Mouse (Mus musculus): ENCODE data around the gene Wnt6. TPM values are rescaled to one million over a fixed set of nuclear protein-coding genes. Genes with fewer than 3 reads are reported as not detected.
A peak's percentile ranks its signal among the peaks of the same experiment; 100 is the strongest.

Wnt6 gene
- polyA plus RNA-seq, 1 experiment = 2.2 TPM

DNA sequence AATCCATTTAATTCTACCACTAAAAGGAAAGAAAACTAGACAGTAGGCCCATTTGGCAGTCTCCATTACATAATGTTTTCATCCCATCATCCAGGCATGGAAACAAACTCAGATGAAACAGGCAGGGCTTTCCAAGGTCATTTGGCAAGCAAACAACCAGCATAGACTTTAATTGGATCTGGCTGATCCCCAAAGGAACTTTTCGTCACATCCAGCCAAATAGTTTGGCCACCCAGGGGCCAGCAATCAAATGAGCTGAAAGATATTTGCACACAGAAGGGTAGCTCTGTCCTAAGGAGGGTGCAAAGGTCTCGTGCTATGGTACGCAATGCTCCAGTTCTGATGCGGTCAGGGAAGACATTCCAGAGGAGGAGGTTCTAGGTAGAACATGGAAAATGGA, 21.0 kb upstream of the Wnt6 start:
- TF ChIP-seq CTCF (IDR thresholded peaks at IDR 0.05; ENCODE audit: extremely low read depth, insufficient read depth, low read length) = no peak
- TF ChIP-seq POLR2A (IDR thresholded peaks at IDR 0.05; ENCODE audit: extremely low read depth, insufficient read depth, low read length) = no peak
- Histone ChIP-seq H3K27ac (ENCODE audit: insufficient read depth, low read length) (no peak overlapping the region), H3K4me3 (ENCODE audit: insufficient read depth, low read length) (no peak overlapping the region), H3K4me1 (ENCODE audit: control insufficient read depth, insufficient read depth, low read length) (no peaks in the 10 kb centered on the region)

DNA sequence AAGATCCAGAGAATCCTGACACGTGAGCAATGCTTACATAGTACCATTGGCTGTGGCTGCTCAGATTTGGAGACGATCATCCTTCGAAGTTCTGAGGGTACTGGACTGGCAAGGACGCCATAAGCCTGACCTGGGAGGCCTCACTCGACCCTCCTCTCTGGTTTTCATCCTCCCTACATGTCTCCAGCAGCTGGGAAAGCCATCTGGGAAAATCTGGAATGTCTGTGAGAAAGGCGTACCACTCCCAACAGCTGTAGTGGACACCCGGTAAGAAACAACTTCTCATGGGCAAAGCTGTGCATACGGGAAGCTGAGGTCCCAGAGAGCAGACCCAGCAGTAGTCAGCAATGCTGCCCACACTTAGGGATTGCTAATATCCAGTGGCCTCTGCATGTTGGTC, 19.5 kb upstream of the Wnt6 start:
- no peak for TF ChIP-seq CTCF (IDR thresholded peaks at IDR 0.05; ENCODE audit: extremely low read depth, insufficient read depth, low read length)
- no peak for TF ChIP-seq POLR2A (IDR thresholded peaks at IDR 0.05; ENCODE audit: extremely low read depth, insufficient read depth, low read length)
- Histone ChIP-seq H3K27ac (ENCODE audit: insufficient read depth, low read length) (no peak overlapping the region), H3K4me3 (ENCODE audit: insufficient read depth, low read length) (no peak overlapping the region)

GRCm38 (mm10) chr1:74752833-74753232, 18.9 kb upstream of the Wnt6 start:
- TF ChIP-seq POLR2A (IDR thresholded peaks at IDR 0.05; ENCODE audit: extremely low read depth, insufficient read depth, low read length) (no peak), CTCF (IDR thresholded peaks at IDR 0.05; ENCODE audit: extremely low read depth, insufficient read depth, low read length) (no peak)
- H3K27ac ChIP-seq (ENCODE audit: insufficient read depth, low read length) = no peak overlapping the region
- H3K4me3 ChIP-seq (ENCODE audit: insufficient read depth, low read length) = no peak overlapping the region
- H3K4me1 ChIP-seq (ENCODE audit: control insufficient read depth, insufficient read depth, low read length) = no peaks in the 10 kb centered on the region

More for the DNA sequence above, 19.5 kb upstream of the Wnt6 start:
- H3K4me1 ChIP-seq (ENCODE audit: control insufficient read depth, insufficient read depth, low read length) = no peaks in the 10 kb centered on the region

GRCm38 (mm10) chr1:74753266-74753974, 18.3 kb upstream of the Wnt6 start:
- TF ChIP-seq CTCF (IDR thresholded peaks at IDR 0.05; ENCODE audit: extremely low read depth, insufficient read depth, low read length) (no peak), POLR2A (IDR thresholded peaks at IDR 0.05; ENCODE audit: extremely low read depth, insufficient read depth, low read length) (no peak)
- Histone ChIP-seq H3K4me1 (ENCODE audit: control insufficient read depth, insufficient read depth, low read length) (no peaks in the 10 kb centered on the region), H3K27ac (ENCODE audit: insufficient read depth, low read length) (no peak overlapping the region), H3K4me3 (ENCODE audit: insufficient read depth, low read length) (no peak overlapping the region)

DNA sequence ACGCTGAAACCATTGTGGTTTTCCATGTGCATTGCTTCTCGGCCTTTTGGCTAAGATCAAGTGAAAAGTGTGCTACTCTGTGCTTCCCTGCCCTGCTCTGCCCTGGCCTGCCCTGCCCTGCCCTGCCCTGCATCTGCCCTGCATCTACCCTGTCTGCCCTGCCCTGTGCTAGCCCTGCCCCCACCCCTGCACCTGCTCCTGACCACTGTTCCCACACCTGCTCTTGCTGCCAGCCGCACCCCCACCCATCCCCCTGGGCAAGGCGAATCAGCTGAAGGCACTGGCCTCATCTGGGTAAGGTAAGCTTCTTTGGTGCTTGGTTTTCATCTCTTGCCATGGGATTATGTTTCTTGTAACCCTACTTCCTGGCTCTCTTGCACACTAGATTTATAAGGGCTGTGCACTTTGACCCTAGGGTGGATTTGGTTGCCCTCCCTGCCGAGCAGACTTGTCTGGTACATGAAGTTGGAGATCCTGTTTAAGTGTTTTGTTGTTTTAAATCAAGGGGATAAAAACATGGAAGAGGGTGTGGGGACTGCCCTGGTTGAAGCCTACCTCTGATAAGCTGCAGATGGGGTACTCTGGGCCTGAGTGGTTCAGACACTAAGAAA, 17.4 kb upstream of the Wnt6 start:
- Histone ChIP-seq H3K4me3 (ENCODE audit: insufficient read depth, low read length) (no peak overlapping the region), H3K4me1 (ENCODE audit: control insufficient read depth, insufficient read depth, low read length) (no peaks in the 10 kb centered on the region), H3K27ac (ENCODE audit: insufficient read depth, low read length) (no peak overlapping the region)
- TF ChIP-seq CTCF (IDR thresholded peaks at IDR 0.05; ENCODE audit: extremely low read depth, insufficient read depth, low read length) (no peak), POLR2A (IDR thresholded peaks at IDR 0.05; ENCODE audit: extremely low read depth, insufficient read depth, low read length) (no peak)

- TF ChIP-seq POLR2A (IDR thresholded peaks at IDR 0.05; ENCODE audit: extremely low read depth, insufficient read depth, low read length) (no peak), CTCF (IDR thresholded peaks at IDR 0.05; ENCODE audit: extremely low read depth, insufficient read depth, low read length) (peak; percentile 62)
These were observed 11.9 kb upstream of the Wnt6 start for GRCm38 (mm10) chr1:74759773-74760172.

DNA sequence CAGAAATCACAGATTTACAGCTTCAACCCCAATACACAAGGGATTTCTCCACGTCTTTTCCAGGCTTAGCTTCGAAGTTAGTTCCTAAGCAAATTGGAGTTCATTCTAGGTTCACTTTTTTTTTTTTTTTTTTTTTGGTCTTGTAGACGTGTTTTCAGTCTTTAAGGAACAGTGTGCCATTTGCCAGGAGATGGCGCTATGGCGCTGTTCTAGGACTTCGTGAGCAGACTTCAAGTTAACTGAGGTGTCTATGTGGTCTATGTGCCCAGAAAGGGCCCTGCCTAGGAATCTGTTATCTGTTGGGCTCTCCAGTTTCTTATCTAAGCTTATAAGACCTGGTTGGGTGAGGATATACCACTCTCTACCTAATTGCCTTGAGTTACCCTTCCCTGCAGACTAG, 8.6 kb upstream of the Wnt6 start:
- H3K27ac ChIP-seq (ENCODE audit: insufficient read depth, low read length) = no peak overlapping the region
- H3K4me1 ChIP-seq (ENCODE audit: control insufficient read depth, insufficient read depth, low read length) = no peaks in the 10 kb centered on the region
- H3K4me3 ChIP-seq (ENCODE audit: insufficient read depth, low read length) = no peak overlapping the region
- TF ChIP-seq POLR2A (IDR thresholded peaks at IDR 0.05; ENCODE audit: extremely low read depth, insufficient read depth, low read length) = no peak
- peak; percentile 72 for TF ChIP-seq CTCF (IDR thresholded peaks at IDR 0.05; ENCODE audit: extremely low read depth, insufficient read depth, low read length)

More at GRCm38 (mm10) chr1:74759773-74760172, 11.9 kb upstream of the Wnt6 start:
- no peaks in the 10 kb centered on the region for H3K4me1 ChIP-seq (ENCODE audit: control insufficient read depth, insufficient read depth, low read length)
- no peak overlapping the region for H3K4me3 ChIP-seq (ENCODE audit: insufficient read depth, low read length)
- H3K27ac ChIP-seq (ENCODE audit: insufficient read depth, low read length) = no peak overlapping the region

- no peak for TF ChIP-seq CTCF (IDR thresholded peaks at IDR 0.05; ENCODE audit: extremely low read depth, insufficient read depth, low read length)
- no peak for TF ChIP-seq POLR2A (IDR thresholded peaks at IDR 0.05; ENCODE audit: extremely low read depth, insufficient read depth, low read length)
- Histone ChIP-seq H3K27ac (ENCODE audit: insufficient read depth, low read length) (no peak overlapping the region), H3K4me1 (ENCODE audit: control insufficient read depth, insufficient read depth, low read length) (0 out of 2 replicates have a peak, but pooled peaks cover 2% of the 10 kb centered on the region), H3K4me3 (ENCODE audit: insufficient read depth, low read length) (no peak overlapping the region)
These were observed 795 bp upstream of the Wnt6 start for GRCm38 (mm10) chr1:74770727-74771466.

DNA sequence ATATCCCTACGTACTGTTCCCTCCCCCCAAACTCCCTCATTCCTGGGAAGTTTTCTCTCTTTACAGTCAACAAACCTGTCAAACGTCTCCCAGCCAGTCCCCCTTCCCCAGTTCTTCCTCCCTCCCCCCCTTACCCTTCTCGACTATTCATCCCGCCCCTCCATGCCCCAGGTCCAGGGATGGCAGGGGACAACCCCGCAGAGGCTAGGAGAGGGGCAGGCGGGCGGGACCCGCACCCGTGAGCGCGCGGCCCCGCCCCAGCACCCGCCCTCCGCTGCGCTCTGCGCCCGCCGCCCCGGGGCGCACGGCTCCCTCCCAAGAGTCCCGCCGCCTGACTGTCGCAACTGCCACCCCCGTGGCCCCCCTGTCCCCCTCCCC, 236 bp upstream of the Wnt6 start:
- Histone ChIP-seq H3K4me1 (ENCODE audit: control insufficient read depth, insufficient read depth, low read length) (0 out of 2 replicates have a peak, but pooled peaks cover 2% of the 10 kb centered on the region), H3K27ac (ENCODE audit: insufficient read depth, low read length) (no peak overlapping the region), H3K4me3 (ENCODE audit: insufficient read depth, low read length) (no peak overlapping the region; the same call in 1 of the 2 replicates)
- TF ChIP-seq CTCF (IDR thresholded peaks at IDR 0.05; ENCODE audit: extremely low read depth, insufficient read depth, low read length) = no peak
- no peak for TF ChIP-seq POLR2A (IDR thresholded peaks at IDR 0.05; ENCODE audit: extremely low read depth, insufficient read depth, low read length)

Measured in cortical plate, adult 2 months (tissue).